Mouse (Mus musculus) Patski (cell line): Measurements from ENCODE around the gene Vps41. TPM values are rescaled to one million over a fixed set of nuclear protein-coding genes. Genes with fewer than 3 reads are reported as not detected.

ENCODE experiments used
- ATAC-seq: fragments of 100-300 bp; one replicate; pipeline ENCODE4 v1.8.0; 2021
- CTCF ChIA-PET: fragments of 350-600 bp; sonication (Branson Sonifier 250); formaldehyde crosslinking; loops from one replicate; lab custom pipeline; 2022; ENCODE audit warnings: inconsistent platforms; lab: Charles Lee
- POLR2A ChIA-PET: fragments of 350-600 bp; sonication (Branson Sonifier 250); formaldehyde crosslinking; loops from one replicate; lab custom pipeline; 2022; ENCODE audit warnings: antibody characterized with exemption, inconsistent platforms; lab: Charles Lee
- DNase-seq: peaks from one replicate; pipeline ENCODE4 v3.0.0-alpha.2; 2011; ENCODE audit warnings: low read depth, low spot score
- H3K27me3 ChIP-seq: fragments of 371-371 bp; one replicate; pipeline ENCODE4 v1.5.1; 2021
- CTCF ChIP-seq: fragments of 100-300 bp; IDR thresholded peaks from one replicate; pipeline ENCODE4 v1.5.1; 2021
- in situ Hi-C: fragments of 300-500 bp; cut with MboI; formaldehyde crosslinking; loops from 3 replicates; pipeline ENCODE4 v1.11.1; 2018; ENCODE audit warnings: low pct_unique_long_range_greater_than_20kb, mixed read lengths
- polyA plus RNA-seq: library from polyadenylated mRNA; unstranded; gene quantifications from one replicate; pipeline ENCODE4 v1.2.3, GENCODE M21; 2021

Vps41 gene
- polyA plus RNA-seq, 1 experiment from 2014 or later, result 72.5 TPM

- TF ChIP-seq CTCF, result no peak
- no peaks in the 10 kb centered on the region for H3K27me3 ChIP-seq
- ChIA-PET POLR2A (interaction anchor here (0.5 kb wide), 1 partner anchor 18 kb away, joined by 3 read pairs; no protein-coding TSS in a partner anchor), CTCF (interaction anchor here (1.0 to 1.9 kb wide), 2 partner anchors 11 to 44 kb away, joined by 3 to 5 read pairs; no protein-coding TSS in a partner anchor)
- in situ Hi-C loops, result no loop called here
- no peak for ATAC-seq
- DNase-seq, result no peak
Measured at GRCm38 (mm10) chr13:18791724-18792123, 74.6 kb downstream of the Vps41 start.

- in situ Hi-C loops, result no loop called here
Measured at GRCm38 (mm10) chr13:18794454-18794853, 77.4 kb downstream of the Vps41 start.

GRCm38 (mm10) chr13:18797555-18797954 is 80.5 kb downstream of the Vps41 start:
- ChIA-PET POLR2A (no interaction called here), CTCF (interaction anchor here (1.9 kb wide), 1 partner anchor 9 kb away, joined by 6 read pairs; no protein-coding TSS in a partner anchor)
- TF ChIP-seq CTCF, result no peak
- ATAC-seq, result no peak
- H3K27me3 ChIP-seq, result no peaks in the 10 kb centered on the region
- DNase-seq, result no peak
- in situ Hi-C loops, result no loop called here

More at GRCm38 (mm10) chr13:18794454-18794853, 77.4 kb downstream of the Vps41 start:
- DNase-seq (no peak), ATAC-seq (no peak)
- no peaks in the 10 kb centered on the region for H3K27me3 ChIP-seq
- no peak for TF ChIP-seq CTCF
- ChIA-PET POLR2A (no interaction called here), CTCF (interaction anchor here (1.9 kb wide), 1 partner anchor 11 kb away, joined by 6 read pairs; no protein-coding TSS in a partner anchor)

- no peak for DNase-seq
- H3K27me3 ChIP-seq, result no peaks in the 10 kb centered on the region
- in situ Hi-C loops, result no loop called here
- ATAC-seq, result no peak
- ChIA-PET POLR2A (no interaction called here), CTCF (interaction anchor here (1.1 kb wide), 1 partner anchor 9 kb away, joined by 3 read pairs; no protein-coding TSS in a partner anchor)
- TF ChIP-seq CTCF, result no peak
Measured at GRCm38 (mm10) chr13:18800434-18800833, 83.3 kb downstream of the Vps41 start.

GRCm38 (mm10) chr13:18809465-18809864 is 92.4 kb downstream of the Vps41 start:
- in situ Hi-C loops, result no loop called here

GRCm38 (mm10) chr13:18809978-18810675 is 93.0 kb downstream of the Vps41 start:
- no peak for DNase-seq
- peak; percentile 77 for TF ChIP-seq CTCF

More at GRCm38 (mm10) chr13:18809465-18809864, 92.4 kb downstream of the Vps41 start:
- ATAC-seq, result no peak
- ChIA-PET CTCF (interaction anchor here (0.6 to 1.1 kb wide), 4 partner anchors 9 to 109 kb away, joined by 3 read pairs; no protein-coding TSS in a partner anchor), POLR2A (no interaction called here)
- H3K27me3 ChIP-seq, result no peaks in the 10 kb centered on the region
- DNase-seq, result no peak
- no peak for TF ChIP-seq CTCF

GRCm38 (mm10) chr13:18824420-18825123 is 107.5 kb downstream of the Vps41 start:
- ATAC-seq (no peak), DNase-seq (no peak)
- POLR2A ChIA-PET, result no interaction called here
- no peak for TF ChIP-seq CTCF
- no peaks in the 10 kb centered on the region for H3K27me3 ChIP-seq
- CTCF ChIA-PET, result interaction anchor here (1.0 kb wide), 1 partner anchor 9 kb away, joined by 3 read pairs; no protein-coding TSS in a partner anchor
- in situ Hi-C loops, result no loop called here

More at GRCm38 (mm10) chr13:18809978-18810675, 93.0 kb downstream of the Vps41 start:
- H3K27me3 ChIP-seq, result no peaks in the 10 kb centered on the region
- ChIA-PET CTCF (interaction anchor here (0.6 to 1.1 kb wide), 4 partner anchors 9 to 109 kb away, joined by 3 read pairs; no protein-coding TSS in a partner anchor), POLR2A (interaction anchor here (0.6 kb wide), 1 partner anchor 18 kb away, joined by 3 read pairs; no protein-coding TSS in a partner anchor)
- in situ Hi-C loops, result loop anchor here (10.0 kb wide), 1 partner anchor 745 kb away; no protein-coding TSS in a partner anchor
- peak; percentile 96 for ATAC-seq

GRCm38 (mm10) chr13:18827029-18827428 is 109.9 kb downstream of the Vps41 start:
- CTCF ChIA-PET, result interaction anchor here (1.3 kb wide), 1 partner anchor 19 kb away, joined by 3 read pairs; no protein-coding TSS in a partner anchor
- POLR2A ChIA-PET, result interaction anchor here (1.1 kb wide), 1 partner anchor 8 kb away, joined by 5 read pairs; no protein-coding TSS in a partner anchor
- ATAC-seq, result no peak
- in situ Hi-C loops, result no loop called here
- no peak for TF ChIP-seq CTCF
- no peak for DNase-seq
- no peaks in the 10 kb centered on the region for H3K27me3 ChIP-seq

GRCm38 (mm10) chr13:18830486-18830885 is 113.4 kb downstream of the Vps41 start:
- H3K27me3 ChIP-seq, result no peaks in the 10 kb centered on the region
- CTCF ChIA-PET, result interaction anchor here (2.2 kb wide), 1 partner anchor 10 kb away, joined by 10 read pairs; no protein-coding TSS in a partner anchor
- no peak for TF ChIP-seq CTCF
- ATAC-seq (no peak), DNase-seq (no peak)
- in situ Hi-C loops, result no loop called here
- POLR2A ChIA-PET, result no interaction called here

GRCm38 (mm10) chr13:18839231-18839630 is 122.1 kb downstream of the Vps41 start:
- POLR2A ChIA-PET, result no interaction called here
- no peak for TF ChIP-seq CTCF

More at GRCm38 (mm10) chr13:18839231-18839630, 122.1 kb downstream of the Vps41 start:
- in situ Hi-C loops, result no loop called here
- CTCF ChIA-PET, result interaction anchor here (2.2 kb wide), 1 partner anchor 10 kb away, joined by 10 read pairs; no protein-coding TSS in a partner anchor
- H3K27me3 ChIP-seq, result no peaks in the 10 kb centered on the region
- DNase-seq, result no peak
- ATAC-seq, result no peak
